In the genomic region with DNA sequence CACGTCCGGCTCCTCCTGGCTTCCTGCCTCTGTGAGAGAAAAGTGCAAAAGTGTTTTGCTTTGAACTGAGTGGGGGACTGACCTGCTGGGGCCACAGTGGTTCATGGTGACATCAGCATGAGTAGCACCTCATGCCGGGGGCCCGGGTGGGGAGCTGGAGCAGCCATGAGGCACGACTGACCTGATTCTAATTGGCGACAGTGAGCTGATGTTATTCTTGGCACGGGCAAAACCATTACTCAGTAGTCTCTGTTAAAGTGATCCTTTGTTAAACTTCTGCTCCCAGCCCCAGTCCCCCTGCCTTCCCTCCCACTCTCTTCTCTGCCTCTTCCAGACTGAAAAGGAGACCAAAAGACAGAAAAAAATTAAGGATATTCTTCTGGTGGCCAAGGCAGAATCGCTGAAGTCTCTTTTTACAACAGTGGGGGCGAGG, we compare ENCODE assay signal across 8 mouse cellular contexts.
DNase-seq lines count a peak whose midpoint lies in the region; ATAC-seq and TF ChIP-seq lines count a peak whose summit lies in the region.
"Had no signal": no experiment of that assay in that cellular context is flagged by ENCODE, and none has a peak within 500 bp of the region (broad histone marks: within the 10 kb centered on the region; RNA-seq: fewer than 3 reads in every experiment).

No protein-coding gene starts in this region.

- no peak overlapping the region for H3K9ac ChIP-seq in forebrain, embryonic 16.5 days (replicated peaks; ENCODE audit: low read depth, low read length)
- H3K9ac ChIP-seq: midbrain, embryonic 12.5 days had no signal

- H3K4me3 ChIP-seq in forebrain, embryonic 16.5 days (replicated peaks; ENCODE audit: low read length): no peak overlapping the region
- H3K4me3 ChIP-seq: midbrain, embryonic 12.5 days had no signal

- DNase-seq in Patski (ENCODE audit: low read depth, low spot score): peak; percentile 71
- DNase-seq in adrenal gland, postnatal 14 days: peak; percentile 77
- DNase-seq in heart, postnatal 25 days (ENCODE audit: low spot score): peak; percentile 61
- peak; percentile 27 to 43 for DNase-seq in left cerebral cortex, postnatal 36 days (ENCODE audit: low spot score in 2 of 2)
- peak; percentile 34 to 53 for DNase-seq in right cerebral cortex, postnatal 10 days (ENCODE audit: low spot score in 2 of 2)

- H3K9me3 ChIP-seq in forebrain, embryonic 16.5 days (ENCODE audit: control insufficient read depth, low read length): no peaks in the 10 kb centered on the region
- H3K9me3 ChIP-seq: midbrain, embryonic 12.5 days had no signal

- peak; percentile 90 for ATAC-seq in Patski
- peak; percentile 79 for ATAC-seq in forebrain, embryonic 16.5 days
- no peak for ATAC-seq in cerebellum, adult (ENCODE audit: insufficient number of reproducible peaks, low FRiP score, low TSS enrichment)

- peaks cover 9% of the 10 kb centered on the region for H3K4me1 ChIP-seq in forebrain, embryonic 16.5 days (replicated peaks; ENCODE audit: control insufficient read depth, insufficient read depth, low read length)

- POLR2A ChIA-PET in Patski (lab: Charles Lee): no interaction called here

- CTCF ChIA-PET in Patski (lab: Charles Lee): interaction anchor here (1.2 kb wide), 1 partner anchor 15 kb away, joined by 3 read pairs; no protein-coding TSS in a partner anchor

- peak overlapping the region; percentile 30; the same call in 1 of the 2 replicates for H3K27ac ChIP-seq in forebrain, embryonic 16.5 days (ENCODE audit: low read length)
- H3K27ac ChIP-seq: midbrain, embryonic 12.5 days had no signal

- no peaks in the 10 kb centered on the region for H3K27me3 ChIP-seq in Patski
- H3K27me3 ChIP-seq in forebrain, embryonic 16.5 days (replicated peaks; ENCODE audit: control insufficient read depth, insufficient read depth, low read length): no peaks in the 10 kb centered on the region
- H3K27me3 ChIP-seq: midbrain, embryonic 12.5 days had no signal

- H3K4me2 ChIP-seq in forebrain, embryonic 16.5 days (ENCODE audit: low read length): no peak overlapping the region
- H3K4me2 ChIP-seq: midbrain, embryonic 12.5 days had no signal

- TF ChIP-seq CTCF in Patski (IDR thresholded peaks at IDR 0.05): no peak

- H3K36me3 ChIP-seq in forebrain, embryonic 16.5 days (ENCODE audit: control insufficient read depth, insufficient read depth): no peaks in the 10 kb centered on the region
- H3K36me3 ChIP-seq: midbrain, embryonic 12.5 days had no signal

- 15% methylated on average over 9 of the region's 9 CpGs for WGBS in forebrain, embryonic 16.5 days

- in situ Hi-C loops in Patski (cut with MboI; ENCODE audit: low pct_unique_long_range_greater_than_20kb): no loop called here

- intact Hi-C loops in heart, postnatal 25 days (cut with DNase I): no loop called here
- intact Hi-C loops in left cerebral cortex, postnatal 36 days (cut with DNase I): loop anchor here (2.0 kb wide), 1 partner anchor 46 kb away; no protein-coding TSS in a partner anchor
